Mouse (Mus musculus) gastrocnemius, postnatal 36 days (tissue): ENCODE measurements at regions not wholly inside any gene's neighbourhood (a gene's known extent, or its start where the extent isn't known, plus 50 kb on each side); places are given as distances from the start of the nearest gene placed in this dataset.
A peak's percentile ranks its signal among the peaks of the same experiment; 100 is the strongest.

Experiments used
- DNase-seq, 2 experiments: peaks; one replicate each; pipeline ENCODE4 v3.0.0; 2022
- intact Hi-C: fragments of 180-260 bp; cut with DNase I; formaldehyde crosslinking; loops from one replicate; pipeline ENCODE4 v1.15.1; 2025

DNA sequence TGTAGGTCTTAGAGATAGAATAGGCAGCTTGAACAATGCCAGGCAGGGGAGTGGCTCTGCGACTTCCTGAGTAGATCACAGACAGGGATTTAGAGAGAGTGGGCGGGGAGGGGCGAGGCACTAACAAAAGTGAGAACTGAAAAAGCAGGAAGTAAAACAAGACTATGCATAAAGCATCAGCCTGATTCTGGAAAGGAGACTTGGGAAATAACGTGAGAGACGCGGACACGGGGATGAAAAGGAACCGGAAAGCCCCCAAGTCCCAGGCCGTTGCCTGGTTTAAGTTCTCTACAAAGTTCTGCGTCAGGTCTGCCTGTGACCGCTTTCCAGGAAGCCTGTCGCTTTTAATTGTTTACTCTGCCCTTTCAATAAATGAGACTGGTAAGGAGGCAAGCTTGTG, 86.3 kb downstream of the D16Ertd472e start:
- no peak for DNase-seq
- intact Hi-C loops = no loop called here

GRCm38 (mm10) chr16:78489604-78490003, 86.9 kb downstream of the D16Ertd472e start:
- intact Hi-C loops = no loop called here

DNA sequence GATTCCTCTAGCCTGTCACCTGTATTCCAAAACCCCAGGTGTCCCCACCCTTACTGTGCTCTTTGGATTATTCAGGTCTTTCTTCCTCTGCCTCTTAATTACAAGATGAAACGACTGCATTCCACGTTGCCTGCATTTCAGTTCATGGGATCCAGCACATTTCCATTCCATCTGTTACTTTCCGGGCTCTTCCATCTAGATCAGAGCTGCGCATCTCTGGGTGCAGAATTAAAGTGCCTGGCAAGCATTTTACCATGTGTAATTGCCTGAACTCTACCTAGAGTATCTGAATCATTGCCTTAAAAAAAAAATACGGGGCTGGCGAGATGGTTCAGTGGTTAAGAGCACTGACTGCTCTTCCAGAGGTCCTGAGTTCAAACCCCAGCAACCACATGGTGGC, 90.0 kb downstream of the D16Ertd472e start:
- intact Hi-C loops = no loop called here

More at GRCm38 (mm10) chr16:78489604-78490003, 86.9 kb downstream of the D16Ertd472e start:
- DNase-seq = no peak

GRCm38 (mm10) chr16:78484319-78484718, 92.2 kb downstream of the D16Ertd472e start:
- intact Hi-C loops = no loop called here
- DNase-seq = no peak

More for the DNA sequence above, 90.0 kb downstream of the D16Ertd472e start:
- no peak for DNase-seq

GRCm38 (mm10) chr16:78481571-78481970, 94.9 kb downstream of the D16Ertd472e start:
- intact Hi-C loops = no loop called here
- DNase-seq = no peak

DNA sequence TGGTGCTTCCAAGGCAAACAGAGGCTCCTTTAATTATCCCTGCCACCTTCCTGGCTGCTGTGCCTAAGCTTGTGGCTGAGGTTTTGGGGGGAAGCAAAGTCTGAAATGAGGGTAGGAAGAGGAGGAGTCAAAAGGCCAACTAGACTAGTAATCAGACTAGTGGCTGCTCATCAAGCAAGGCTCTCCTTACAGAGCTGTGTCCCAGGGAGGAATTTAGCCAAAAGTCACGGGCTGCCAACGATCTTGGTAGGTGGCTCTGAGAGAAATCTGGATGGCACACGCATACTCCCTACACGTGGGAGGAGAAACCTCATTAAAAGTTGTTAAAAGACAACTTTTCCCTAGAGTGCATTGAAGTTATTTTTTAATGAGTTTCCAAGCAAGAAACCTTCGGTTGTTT, 95.4 kb downstream of the D16Ertd472e start:
- intact Hi-C loops = no loop called here
- DNase-seq = no peak

DNA sequence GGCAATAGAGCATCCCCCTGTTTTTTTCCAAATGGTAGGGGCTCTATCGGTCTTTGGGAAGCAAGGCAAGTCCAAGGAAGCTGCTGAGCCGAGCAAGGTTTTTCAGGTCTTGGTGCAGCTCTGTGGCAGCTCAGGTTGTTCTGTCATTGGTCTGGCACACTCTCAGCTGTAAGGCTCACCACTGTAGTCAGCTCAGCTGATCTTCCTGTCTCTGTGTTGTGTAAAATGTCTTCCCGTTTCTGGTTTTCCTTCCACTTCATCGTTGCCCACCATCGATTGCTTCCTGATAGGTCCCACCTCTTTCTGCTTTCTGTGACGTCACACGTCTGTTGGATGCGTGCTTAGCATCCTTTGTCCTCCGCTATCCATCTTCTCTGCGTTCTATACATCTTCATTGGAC, 96.2 kb downstream of the D16Ertd472e start:
- DNase-seq = no peak
- intact Hi-C loops = no loop called here

- intact Hi-C loops = no loop called here
- no peak for DNase-seq
These were observed 96.5 kb upstream of the Btg3 start for GRCm38 (mm10) chr16:78473456-78473855.

DNA sequence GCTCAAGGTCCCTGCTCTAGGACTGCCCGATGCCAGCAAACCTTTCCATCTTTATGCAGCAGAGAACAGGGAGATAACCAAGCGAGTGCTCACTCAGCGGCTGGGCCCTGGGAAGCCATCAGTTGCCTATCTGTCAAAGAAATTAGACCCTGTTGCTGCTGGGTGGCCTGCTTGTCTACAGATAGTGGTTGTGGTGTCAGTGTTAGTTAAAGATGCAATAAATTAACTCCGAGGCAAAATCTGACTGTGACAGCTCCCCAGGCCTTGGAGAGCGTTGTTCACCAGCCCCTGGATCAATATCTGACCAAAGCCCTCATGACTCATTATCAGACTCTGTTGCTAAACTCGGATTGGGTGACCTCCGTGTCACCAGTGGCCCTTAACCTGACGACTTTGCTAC, 83.0 kb upstream of the Btg3 start:
- no peak for DNase-seq
- intact Hi-C loops = loop anchor here (10.0 kb wide), 1 partner anchor 495 kb away; no protein-coding TSS in a partner anchor

GRCm38 (mm10) chr16:78457731-78458151, 80.7 kb upstream of the Btg3 start:
- intact Hi-C loops = loop anchor here (10.0 kb wide), 1 partner anchor 497 kb away; no protein-coding TSS in a partner anchor
- DNase-seq = no peak

- intact Hi-C loops = loop anchor here (10.0 kb wide), 1 partner anchor 498 kb away; no protein-coding TSS in a partner anchor
- DNase-seq = no peak
These were observed 79.4 kb upstream of the Btg3 start for GRCm38 (mm10) chr16:78456345-78456744.

- intact Hi-C loops = loop anchor here (10.0 kb wide), 1 partner anchor 500 kb away; no protein-coding TSS in a partner anchor
- DNase-seq = no peak
These were observed 77.5 kb upstream of the Btg3 start for GRCm38 (mm10) chr16:78454509-78454908.

DNA sequence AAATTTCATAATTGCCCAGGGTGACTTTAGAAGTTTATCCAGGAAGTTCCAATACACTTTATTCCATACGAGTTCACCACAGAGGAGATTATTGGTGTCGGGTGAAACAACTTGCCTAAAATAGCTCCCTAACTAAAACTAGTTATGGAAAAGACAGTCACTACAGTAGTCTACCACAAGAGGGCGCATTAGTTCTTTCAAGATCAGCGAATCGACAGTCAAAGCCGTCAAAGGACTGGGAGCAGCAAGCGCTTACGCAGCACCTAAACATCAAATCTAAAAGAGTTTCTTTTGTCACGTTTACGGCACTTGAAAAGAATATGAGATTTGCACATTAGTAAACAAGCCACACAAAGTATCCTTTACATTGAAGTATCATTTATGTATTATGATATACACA, 75.3 kb upstream of the Btg3 start:
- intact Hi-C loops = loop anchor here (2.0 to 10.0 kb wide), 2 partner anchors 184 to 502 kb away; no protein-coding TSS in a partner anchor
- no peak for DNase-seq

DNA sequence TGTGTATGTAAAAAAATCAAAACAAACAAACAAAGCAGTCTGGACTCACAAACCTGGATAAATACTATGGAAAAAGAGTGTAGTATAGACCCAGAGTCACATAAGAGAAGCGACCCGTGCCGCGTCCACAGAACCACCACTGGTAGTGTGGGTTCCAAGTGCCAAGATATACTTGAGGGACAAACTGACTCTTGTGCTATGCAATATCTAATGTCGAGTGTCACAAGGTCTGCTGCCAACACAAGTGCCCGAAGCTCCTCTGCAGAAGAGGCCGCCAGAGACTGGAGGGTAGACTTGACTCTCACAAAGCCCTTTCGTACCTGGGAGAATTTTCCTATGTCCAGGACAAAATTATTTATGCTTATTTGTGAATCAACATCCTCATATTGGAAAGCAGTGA, 74.8 kb upstream of the Btg3 start:
- intact Hi-C loops = loop anchor here (2.0 to 10.0 kb wide), 2 partner anchors 185 to 503 kb away; no protein-coding TSS in a partner anchor
- DNase-seq = no peak

- intact Hi-C loops = loop anchor here (10.0 kb wide), 1 partner anchor 504 kb away; no protein-coding TSS in a partner anchor
These were observed 74.3 kb upstream of the Btg3 start for GRCm38 (mm10) chr16:78451251-78451650.

DNA sequence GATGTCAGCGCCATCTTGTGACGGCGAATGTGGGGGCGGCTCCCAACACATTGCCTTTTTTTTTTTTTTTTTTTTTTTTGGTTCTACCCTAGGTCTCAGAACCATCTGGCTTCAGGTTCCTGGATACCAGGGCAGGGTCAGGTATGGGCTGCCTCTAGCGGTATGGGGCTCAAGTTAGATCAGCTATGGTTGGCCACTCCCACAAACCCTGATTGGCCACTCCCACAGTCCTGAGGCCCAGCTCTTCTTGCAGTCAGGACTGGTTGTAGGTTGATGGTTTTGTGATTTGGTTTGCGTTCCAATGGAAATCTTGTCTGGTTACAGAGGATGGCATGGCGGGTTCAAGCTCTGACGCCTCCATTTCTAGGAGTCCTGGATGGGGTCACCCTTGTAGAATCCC, 72.2 kb upstream of the Btg3 start:
- intact Hi-C loops = no loop called here
- DNase-seq = no peak

More at GRCm38 (mm10) chr16:78451251-78451650, 74.3 kb upstream of the Btg3 start:
- DNase-seq = no peak

GRCm38 (mm10) chr16:78443262-78443661, 66.3 kb upstream of the Btg3 start:
- DNase-seq = no peak
- intact Hi-C loops = no loop called here

GRCm38 (mm10) chr16:78442830-78443229, 65.8 kb upstream of the Btg3 start:
- DNase-seq = no peak
- intact Hi-C loops = no loop called here

- intact Hi-C loops = no loop called here
- DNase-seq = no peak
These were observed 65.0 kb upstream of the Btg3 start for GRCm38 (mm10) chr16:78441961-78442360.

DNA sequence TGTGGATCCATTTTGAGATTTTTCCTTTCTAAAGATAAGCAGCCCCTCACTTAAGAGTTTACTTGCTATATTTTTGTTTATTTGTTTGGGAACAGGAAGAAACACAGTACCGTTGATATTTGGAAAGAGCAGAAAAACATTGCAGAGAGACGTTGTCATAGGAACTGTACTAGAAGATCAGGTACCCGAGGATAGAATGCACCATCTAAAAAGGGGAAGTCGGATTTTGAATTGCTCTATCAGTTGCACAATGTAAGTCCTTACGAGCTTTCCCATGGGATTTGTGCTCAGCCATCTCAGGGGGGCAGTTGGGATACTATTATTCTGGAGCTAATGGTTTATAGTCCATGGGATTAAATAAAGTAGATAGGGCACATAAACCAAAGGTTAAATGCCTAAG, 58.7 kb upstream of the Btg3 start:
- intact Hi-C loops = no loop called here
- DNase-seq = no peak

- intact Hi-C loops = no loop called here
- peak; percentile 25 to 46 for DNase-seq
These were observed 50.6 kb upstream of the Btg3 start for GRCm38 (mm10) chr16:78427470-78428041.
